Mouse (Mus musculus) neural tube, embryonic 14.5 days (tissue): ENCODE data around the gene Necab3. TPM values are rescaled to one million over a fixed set of nuclear protein-coding genes. Genes with fewer than 3 reads are reported as not detected.

Experiments
- ATAC-seq: fragments of 200-750 bp; cut with Nextera tagmentation; 2 replicates; pipeline ENCODE4 v1.8.0; 2017; ENCODE audit warnings: low read depth, mild to moderate bottlenecking, moderate TSS enrichment, moderate library complexity
- H3K27ac ChIP-seq: fragments of 300-500 bp; sonication (generic); 2 replicates; pipeline ENCODE4 v1.5.1; 2014; ENCODE audit warnings: low read depth, mild to moderate bottlenecking, control low read depth, low read length, moderate library complexity, mixed read lengths
- H3K27me3 ChIP-seq: fragments of 300-500 bp; sonication (generic); 2 replicates; pipeline ENCODE4 v1.6.1; 2014; ENCODE audit warnings: low read length; ENCODE audit not compliant: control insufficient read depth, insufficient read depth
- H3K36me3 ChIP-seq: fragments of 300-500 bp; sonication (generic); 2 replicates; pipeline ENCODE4 v1.6.1; 2014; ENCODE audit warnings: low read length, mixed read lengths; ENCODE audit not compliant: control insufficient read depth, insufficient read depth
- H3K4me1 ChIP-seq: fragments of 300-500 bp; sonication (generic); 2 replicates; pipeline ENCODE4 v1.6.1; 2014; ENCODE audit warnings: low read length; ENCODE audit not compliant: control insufficient read depth, insufficient read depth
- H3K4me2 ChIP-seq: fragments of 300-500 bp; sonication (generic); 2 replicates; pipeline ENCODE4 v1.6.1; 2014; ENCODE audit warnings: mild to moderate bottlenecking, low read depth, low read length, control low read depth
- H3K4me3 ChIP-seq: fragments of 300-500 bp; sonication (generic); 2 replicates; pipeline ENCODE4 v1.5.1; 2014; ENCODE audit warnings: low read depth, low read length, control low read depth, mixed read lengths
- H3K9ac ChIP-seq: fragments of 300-500 bp; sonication (generic); replicated peaks from 2 replicates; pipeline ENCODE4 v1.6.1; 2014; ENCODE audit warnings: low read depth, mild to moderate bottlenecking, control low read depth, low read length, mixed read lengths
- H3K9me3 ChIP-seq: fragments of 300-500 bp; sonication (generic); 2 replicates; pipeline ENCODE4 v1.6.1; 2016; ENCODE audit warnings: low read length; ENCODE audit not compliant: control insufficient read depth
- WGBS: fragments of 180-500 bp; shearing (Covaris S2); extraction: QIAGEN DNeasy Blood & Tissue Kit; methylation state at CpG from one replicate; pipeline ENCODE4 v1.1.7; 2014; 5-methylcytosine and 5-hydroxymethylcytosine counted together
- polyA plus RNA-seq: library from polyadenylated mRNA; unstranded; fragments of >200 nt; fragmentation: Nextera tagmentation; extraction: Ambion mirVana; gene quantifications from 2 replicates; pipeline ENCODE4 v1.2.1, GENCODE M21; 2014

Necab3 gene
- polyA plus RNA-seq, 1 experiment from 2014 or later = 16.8 TPM

GRCm38 (mm10) chr2:154498571-154498970, 60.1 kb downstream of the Necab3 start:
- ATAC-seq = no peak
- Histone ChIP-seq H3K36me3 (no peaks in the 10 kb centered on the region), H3K4me2 (no peak overlapping the region), H3K4me1 (no peaks in the 10 kb centered on the region), H3K27ac (no peak overlapping the region), H3K27me3 (no peaks in the 10 kb centered on the region), H3K9ac (no peak overlapping the region), H3K9me3 (no peaks in the 10 kb centered on the region), H3K4me3 (no peak overlapping the region)
- 55% methylated on average over 5 of the region's 5 CpGs for WGBS

GRCm38 (mm10) chr2:154495021-154495420, 63.7 kb downstream of the Necab3 start:
- no peaks in the 10 kb centered on the region for H3K9me3 ChIP-seq
- WGBS = 88% methylated on average over 4 of the region's 4 CpGs
- no peak overlapping the region for H3K4me2 ChIP-seq
- no peak overlapping the region for H3K27ac ChIP-seq
- no peak overlapping the region for H3K9ac ChIP-seq
- no peaks in the 10 kb centered on the region for H3K4me1 ChIP-seq
- no peak overlapping the region for H3K4me3 ChIP-seq
- ATAC-seq = no peak
- H3K36me3 ChIP-seq = no peaks in the 10 kb centered on the region
- H3K27me3 ChIP-seq = no peaks in the 10 kb centered on the region

Other genes with a start within 250 kb of the Necab3 start
- gene Cdk5rap1, start 185.9 kb downstream of the Necab3 start, polyA plus RNA-seq = 7.1 and 10.5 TPM in 2 replicates
- gene Snta1, start 150.8 kb downstream of the Necab3 start, polyA plus RNA-seq = 4.4 and 5.1 TPM in 2 replicates
- gene Cbfa2t2, start 122.4 kb downstream of the Necab3 start, polyA plus RNA-seq = 48.8 and 51.2 TPM in 2 replicates
- 1.6 and 1.9 TPM in 2 replicates for gene 1700003F12Rik, start 11.8 kb downstream of the Necab3 start, polyA plus RNA-seq
- 0.30 and 0.62 TPM in 2 replicates for gene Actl10, start 7.1 kb downstream of the Necab3 start, polyA plus RNA-seq
- gene E2f1, start 11.0 kb upstream of the Necab3 start, polyA plus RNA-seq = 0.92 and 1.8 TPM in 2 replicates
- gene Pxmp4, start 44.8 kb upstream of the Necab3 start, polyA plus RNA-seq = 16.0 and 17.5 TPM in 2 replicates
- gene Zfp341, start 54.4 kb upstream of the Necab3 start, polyA plus RNA-seq = 2.0 and 2.1 TPM in 2 replicates
- gene 4930519P11Rik, start 54.5 kb upstream of the Necab3 start, polyA plus RNA-seq = 0.92 TPM in 1 of 2 replicates, not detected in the other
- 15.5 and 16.6 TPM in 2 replicates for gene Chmp4b, start 92.8 kb upstream of the Necab3 start, polyA plus RNA-seq
- gene Gm14214, start 211.1 kb upstream of the Necab3 start, polyA plus RNA-seq = not detected in 2 replicates
- 27.5 and 34.5 TPM in 2 replicates for gene Raly, start 232.2 kb upstream of the Necab3 start, polyA plus RNA-seq
- gene a, start 232.5 kb upstream of the Necab3 start, polyA plus RNA-seq = not detected in 2 replicates